Mouse (Mus musculus): ENCODE data around the gene Ptgir. TPM values are rescaled to one million over a fixed set of nuclear protein-coding genes. Genes with fewer than 3 reads are reported as not detected.
A peak's percentile ranks its signal among the peaks of the same experiment; 100 is the strongest.

Gene Ptgir
- total RNA-seq, 2 experiments from 2014 or later, result 0.39 to 2.2 TPM

- DNase-seq (ENCODE audit: low spot score), result peak; percentile 87
These were observed 14.5 kb upstream of the Ptgir start, which contains the start of gene Gng8 for GRCm38 (mm10) chr7:16891641-16892351. Gene Gng8, plus strand, starts transcription at chr7:16891786.

GRCm38 (mm10) chr7:16892352-16892730, 13.9 kb upstream of the Ptgir start:
- DNase-seq (ENCODE audit: low spot score), result no peak

GRCm38 (mm10) chr7:16893612-16894011, 12.7 kb upstream of the Ptgir start:
- DNase-seq (ENCODE audit: low spot score), result no peak

GRCm38 (mm10) chr7:16894279-16894678, 12.0 kb upstream of the Ptgir start:
- DNase-seq (ENCODE audit: low spot score), result no peak

GRCm38 (mm10) chr7:16895000-16895399, 11.3 kb upstream of the Ptgir start:
- DNase-seq (ENCODE audit: low spot score), result peak; percentile 82

GRCm38 (mm10) chr7:16895511-16895910, 10.8 kb upstream of the Ptgir start:
- DNase-seq (ENCODE audit: low spot score), result no peak

GRCm38 (mm10) chr7:16900526-16900925, 5.8 kb upstream of the Ptgir start:
- DNase-seq (ENCODE audit: low spot score), result peak; percentile 47

- no peak for DNase-seq (ENCODE audit: low spot score)
These were observed 2.8 kb upstream of the Ptgir start for GRCm38 (mm10) chr7:16903439-16903955.

- DNase-seq (ENCODE audit: low spot score), result no peak
These were observed 2.1 kb upstream of the Ptgir start for GRCm38 (mm10) chr7:16904120-16904675.

GRCm38 (mm10) chr7:16905491-16906021, 734 bp upstream of the Ptgir start:
- DNase-seq (ENCODE audit: low spot score), result peak; percentile 52

- DNase-seq (ENCODE audit: low spot score), result no peak
These were observed 734 bp downstream of the Ptgir start for GRCm38 (mm10) chr7:16906889-16907559.

GRCm38 (mm10) chr7:16907842-16908241, 1.6 kb downstream of the Ptgir start:
- DNase-seq (ENCODE audit: low spot score), result no peak

- no peak for DNase-seq (ENCODE audit: low spot score)
These were observed 2.1 kb downstream of the Ptgir start for GRCm38 (mm10) chr7:16908367-16908766.

- no peak for DNase-seq (ENCODE audit: low spot score)
These were observed 2.6 kb downstream of the Ptgir start for GRCm38 (mm10) chr7:16908859-16909258.

GRCm38 (mm10) chr7:16909909-16910308, 3.6 kb downstream of the Ptgir start:
- DNase-seq (ENCODE audit: low spot score), result no peak

- no peak for DNase-seq (ENCODE audit: low spot score)
These were observed 5.6 kb downstream of the Ptgir start for GRCm38 (mm10) chr7:16911904-16912303.

- peak; percentile 67 for DNase-seq (ENCODE audit: low spot score)
These were observed 6.1 kb downstream of the Ptgir start for GRCm38 (mm10) chr7:16912360-16912759.

GRCm38 (mm10) chr7:16913806-16914452, 7.6 kb downstream of the Ptgir start:
- peak; percentile 82 for DNase-seq (ENCODE audit: low spot score)

- DNase-seq (ENCODE audit: low spot score), result no peak
These were observed 8.4 kb downstream of the Ptgir start for GRCm38 (mm10) chr7:16914453-16915343.

GRCm38 (mm10) chr7:16915461-16916340, 9.4 kb downstream of the Ptgir start:
- no peak for DNase-seq (ENCODE audit: low spot score)
